Mouse (Mus musculus): ENCODE results near the gene Cyb5r3.

GRCm38 (mm10) chr15:83145541-83145940 is 26.9 kb downstream of the Cyb5r3 start:
- TF ChIP-seq UBTF (IDR thresholded peaks at IDR 0.05; ENCODE audit: low read depth, low read length) (no peak), HCFC1 (IDR thresholded peaks at IDR 0.05; ENCODE audit: low read depth, low read length) (no peak), CTCF (conservative IDR thresholded peaks at IDR 0.05 in 1 of 2, IDR thresholded peaks at IDR 0.05 in 1 of 2; ENCODE audit: low read depth in 2 of 2, low read length in 2 of 2) (no peak), SIN3A (IDR thresholded peaks at IDR 0.05; ENCODE audit: low read length) (no peak), ETS1 (conservative IDR thresholded peaks at IDR 0.05; ENCODE audit: low read depth, low read length) (no peak), POLR2A (IDR thresholded peaks at IDR 0.05; ENCODE audit: low read depth, low read length) (no peak), POLR2AphosphoS2 (IDR thresholded peaks at IDR 0.05; ENCODE audit: low read depth, low read length) (no peak), NRF1 (IDR thresholded peaks at IDR 0.05; ENCODE audit: low read depth, low read length) (no peak)
